Mouse (Mus musculus) cerebellum, postnatal 25 days (tissue): ENCODE measurements around the gene Id1.
A peak's percentile ranks its signal among the peaks of the same experiment; 100 is the strongest.

Experiments
- DNase-seq, 2 experiments: peaks; one replicate each; pipeline ENCODE4 v3.0.0; 2021; ENCODE audit warnings: mixed read lengths in 2 of 2

Id1 gene

DNA sequence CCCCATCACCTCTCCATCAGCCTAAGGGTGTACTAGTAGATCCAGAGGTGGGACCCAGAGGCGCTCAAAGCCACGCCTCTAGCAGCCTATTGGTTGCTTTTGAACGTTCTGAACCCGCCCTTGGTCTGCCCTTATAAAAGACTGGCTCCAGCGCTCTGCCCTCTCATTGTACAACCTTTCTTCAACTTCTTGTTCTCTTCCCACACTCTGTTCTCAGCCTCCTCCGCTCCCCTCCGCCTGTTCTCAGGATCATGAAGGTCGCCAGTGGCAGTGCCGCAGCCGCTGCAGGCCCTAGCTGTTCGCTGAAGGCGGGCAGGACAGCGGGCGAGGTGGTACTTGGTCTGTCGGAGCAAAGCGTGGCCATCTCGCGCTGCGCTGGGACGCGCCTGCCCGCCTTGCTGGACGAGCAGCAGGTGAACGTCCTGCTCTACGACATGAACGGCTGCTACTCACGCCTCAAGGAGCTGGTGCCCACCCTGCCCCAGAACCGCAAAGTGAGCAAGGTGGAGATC lies at the start of gene Id1:
Id1 (plus strand) TSS at position 162 of the 512 bp plus-strand sequence.
- peak; percentile 59 to 60 for DNase-seq

DNA sequence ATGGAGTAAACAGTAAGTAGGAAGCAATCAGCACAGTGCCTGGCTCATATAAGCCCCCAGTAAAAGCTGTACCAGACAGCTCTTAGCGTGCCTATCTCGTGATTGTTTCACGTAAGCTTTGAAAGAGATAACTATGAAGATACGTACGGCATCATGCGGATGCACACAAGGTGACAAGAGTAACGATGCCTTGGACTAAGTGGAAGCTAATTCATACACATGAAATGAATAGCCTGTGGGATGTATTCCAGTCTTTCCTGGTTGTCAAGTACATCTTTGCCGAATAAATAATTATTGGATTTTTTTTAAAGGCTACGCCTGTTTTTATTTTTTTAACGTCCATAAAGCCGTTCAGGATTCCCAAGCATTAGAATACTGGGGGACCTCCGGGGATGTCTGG lies 49.7 kb upstream of the Id1 start:
- DNase-seq, result no peak

DNA sequence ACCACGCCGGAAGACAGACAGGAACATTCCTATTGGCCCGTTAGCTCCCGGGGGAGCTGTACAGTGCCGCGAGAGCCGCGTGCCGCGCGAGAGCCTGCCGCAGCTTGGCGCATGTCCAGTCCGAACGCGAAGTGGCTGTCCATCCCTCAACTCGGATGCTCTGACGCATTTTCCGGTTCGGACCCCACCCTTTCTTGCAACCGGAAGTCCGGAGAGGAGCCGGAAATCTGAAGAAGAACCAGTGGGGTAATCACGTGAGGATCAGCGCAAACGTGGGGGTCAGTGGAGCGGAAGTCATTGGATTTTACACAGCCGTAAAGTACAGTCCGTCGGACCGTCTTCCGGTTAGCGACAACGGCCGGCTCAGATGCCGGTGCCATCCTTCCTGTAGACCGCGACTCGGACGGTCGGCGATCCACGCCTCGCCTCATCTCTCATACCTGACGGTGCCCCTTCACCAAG lies 49.2 kb upstream of the Id1 start, which contains the start of gene Mcts2:
Mcts2 (plus strand) TSS at position 230 of the 462 bp plus-strand sequence.
- DNase-seq, result peak; percentile 93 to 97

DNA sequence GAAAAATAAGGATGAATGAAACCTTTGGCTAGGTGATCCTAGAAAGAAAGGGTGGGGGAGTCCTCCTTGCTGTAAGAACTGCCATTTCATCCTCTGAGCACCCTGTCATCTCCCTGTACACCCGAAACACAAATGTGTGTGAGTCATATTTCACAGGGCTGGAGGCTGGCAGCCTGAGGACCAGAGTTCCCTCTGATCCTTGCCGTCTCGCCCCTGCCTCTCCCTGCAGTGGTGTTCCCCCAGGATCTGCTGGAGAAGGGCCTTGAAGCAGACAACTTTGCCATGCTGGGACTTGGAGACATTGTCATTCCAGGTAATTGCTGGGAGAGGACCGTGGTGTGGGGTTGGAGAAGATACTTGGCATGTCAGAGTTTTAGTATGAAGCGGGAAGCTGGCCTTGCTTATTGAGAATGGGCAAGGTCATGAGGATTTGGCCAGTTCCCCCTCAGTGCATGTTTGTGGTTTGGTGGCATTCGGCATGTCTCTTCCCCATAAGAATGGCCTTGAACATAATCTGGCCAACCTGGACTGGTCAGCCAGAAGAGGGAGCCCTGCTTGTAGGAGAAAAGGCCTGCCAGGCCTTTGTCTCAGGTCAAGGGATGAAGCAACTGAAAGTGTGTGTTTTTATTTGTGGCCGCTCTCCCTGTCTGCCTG lies 44.4 kb upstream of the Id1 start:
- DNase-seq, result peak in 1 of 2 experiments; percentile 65

DNA sequence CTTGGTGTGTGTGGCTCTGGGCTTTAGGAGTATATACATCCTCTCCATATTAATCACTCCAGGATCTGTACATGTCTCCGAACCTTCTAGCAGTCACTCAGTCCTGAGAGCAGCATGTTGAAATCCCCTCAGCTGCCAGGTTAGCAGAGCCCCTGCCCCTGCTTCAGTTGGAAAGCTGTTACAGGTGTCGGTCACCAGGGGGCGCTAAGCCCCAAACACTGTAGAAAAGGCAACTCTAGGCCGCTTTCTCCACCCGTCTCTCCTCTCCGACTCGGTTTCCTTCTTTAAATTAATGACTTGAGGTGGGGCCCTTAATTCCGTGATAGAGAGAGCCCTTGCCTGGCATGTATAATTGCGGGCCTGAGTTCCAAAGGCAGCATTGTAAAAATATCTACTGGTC lies 42.8 kb upstream of the Id1 start:
- peak; percentile 79 to 85 for DNase-seq

DNA sequence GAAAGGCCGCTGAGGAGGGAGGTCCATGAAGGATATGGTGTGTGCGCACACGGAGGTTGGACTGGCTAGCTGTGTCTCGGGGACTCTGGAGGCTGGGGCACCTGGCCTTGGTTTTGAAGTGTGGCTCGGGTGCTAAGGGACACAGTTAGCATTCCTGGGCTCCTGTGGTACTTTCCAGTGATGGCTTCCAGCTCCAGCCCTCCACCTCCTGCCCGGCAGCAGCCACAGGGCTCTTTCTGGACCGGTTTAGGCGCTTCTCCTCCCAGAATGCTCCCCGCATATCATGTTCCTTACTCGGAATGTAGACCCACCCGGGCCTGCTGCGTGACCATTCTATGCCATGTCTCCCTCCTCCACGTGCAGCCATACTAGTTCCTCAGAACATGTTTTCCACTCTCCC lies 42.3 kb upstream of the Id1 start:
- no peak for DNase-seq

DNA sequence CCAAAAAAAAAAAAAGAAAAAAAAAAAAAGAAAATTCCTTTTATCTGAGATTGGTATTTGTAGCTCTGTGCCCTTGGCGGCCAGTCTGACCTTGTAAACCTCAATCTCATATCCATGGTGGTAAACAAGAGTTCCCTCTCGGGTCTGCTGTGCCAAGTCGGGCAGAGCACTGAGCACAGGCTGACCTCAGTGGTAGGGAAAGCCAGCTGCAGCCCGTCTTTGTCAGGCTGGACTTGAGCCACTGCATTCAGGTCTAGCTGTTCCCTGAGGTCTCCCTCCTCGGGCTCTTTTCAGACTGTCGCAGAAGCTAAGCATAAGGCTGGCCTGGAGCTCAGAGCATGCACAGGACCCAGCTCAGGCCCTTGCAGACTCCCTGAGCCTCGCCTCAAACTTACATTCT lies 41.3 kb upstream of the Id1 start:
- DNase-seq, result no peak

DNA sequence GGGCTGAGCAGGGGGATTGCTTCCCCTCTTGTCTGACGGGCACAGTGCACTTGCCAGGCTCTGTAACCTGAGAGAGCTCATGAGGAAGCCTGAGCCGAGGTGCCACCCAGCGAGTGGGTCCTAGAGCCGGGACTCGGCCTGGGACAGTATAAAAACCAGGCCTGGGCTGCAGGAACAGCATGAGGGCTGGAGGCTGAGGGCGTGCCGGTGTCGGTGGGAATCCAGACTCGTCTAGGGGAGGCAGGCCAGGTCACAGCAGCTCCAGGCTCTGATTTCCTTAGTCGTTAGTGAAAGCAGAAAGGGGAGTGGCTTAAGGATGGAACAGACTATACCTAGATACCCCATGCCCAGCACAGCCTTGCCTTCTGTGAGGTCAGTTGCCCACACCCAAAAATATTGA lies 40.0 kb upstream of the Id1 start:
- DNase-seq, result no peak

DNA sequence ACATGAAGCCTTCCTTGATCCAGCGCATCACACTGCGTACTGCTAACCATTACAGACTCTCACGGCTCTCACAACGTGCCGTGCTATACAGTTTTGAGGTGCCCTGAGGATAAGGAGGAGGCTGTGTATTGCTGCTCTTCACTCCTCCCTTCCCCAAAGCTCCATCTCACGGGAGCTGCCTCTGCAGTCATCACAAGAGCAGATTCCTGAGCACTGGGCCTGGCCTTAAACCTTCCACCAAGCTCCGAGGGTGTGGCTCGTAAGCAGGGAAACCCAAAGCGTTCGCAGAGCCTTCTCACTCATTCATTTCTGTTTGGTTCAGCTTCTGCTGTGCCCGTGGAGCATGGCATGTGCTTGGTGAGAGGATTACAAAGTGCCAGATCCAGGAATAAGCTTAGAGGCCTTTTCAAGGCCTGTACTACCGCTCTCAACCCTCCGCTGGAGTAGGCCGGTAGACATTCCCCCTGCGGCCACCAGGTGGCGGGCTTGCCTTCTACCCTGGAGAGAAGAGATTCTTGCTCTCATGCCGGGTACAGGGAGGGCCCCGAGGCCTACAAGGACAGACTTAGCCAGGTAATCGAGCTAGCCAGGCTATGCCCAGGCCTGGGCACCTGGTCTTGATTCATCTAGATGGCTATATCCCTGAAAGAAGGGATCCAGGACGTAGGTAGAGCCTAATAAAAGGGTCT lies 39.4 kb upstream of the Id1 start:
- peak; percentile 97 to 98 for DNase-seq

DNA sequence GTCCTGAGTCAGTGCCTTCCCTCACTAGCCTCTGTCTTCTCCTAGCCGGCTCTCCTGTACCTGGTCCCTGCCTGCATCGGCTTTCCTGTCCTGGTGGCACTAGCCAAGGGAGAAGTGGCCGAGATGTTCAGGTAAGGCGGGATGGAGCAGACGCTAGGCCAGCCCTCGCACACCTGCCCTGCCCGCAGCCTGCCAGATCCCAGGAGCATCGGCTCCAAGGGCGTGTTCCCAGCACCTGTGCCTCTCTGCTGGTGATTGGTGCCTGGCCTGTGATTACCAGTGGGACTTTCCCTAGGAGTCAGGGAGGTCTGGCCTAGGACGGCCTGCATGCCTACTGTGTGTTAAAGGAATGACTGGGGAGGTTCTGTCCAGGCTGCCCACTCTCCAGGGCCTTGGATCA lies 35.9 kb upstream of the Id1 start:
- DNase-seq, result peak; percentile 62 to 63

DNA sequence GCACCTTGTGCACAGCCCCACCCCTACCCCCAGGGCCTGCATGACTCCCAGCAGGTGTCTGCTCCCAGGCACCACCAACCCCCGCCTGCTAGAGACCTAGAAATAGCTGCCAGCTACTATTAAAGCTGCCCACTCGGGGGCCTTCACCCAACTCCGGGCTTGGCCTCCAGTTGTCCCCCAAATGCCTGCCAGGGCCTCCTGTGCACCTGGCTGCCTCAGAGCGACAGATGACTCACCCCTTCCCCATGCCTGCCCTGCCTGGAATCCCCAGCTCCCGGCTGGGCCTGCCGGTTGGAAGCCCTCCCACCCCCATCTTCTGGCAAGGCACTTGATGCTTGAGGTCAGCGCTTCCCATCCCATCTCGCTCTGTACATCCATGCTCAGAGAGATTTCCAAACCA lies 35.3 kb upstream of the Id1 start:
- DNase-seq, result peak; percentile 61 to 75

DNA sequence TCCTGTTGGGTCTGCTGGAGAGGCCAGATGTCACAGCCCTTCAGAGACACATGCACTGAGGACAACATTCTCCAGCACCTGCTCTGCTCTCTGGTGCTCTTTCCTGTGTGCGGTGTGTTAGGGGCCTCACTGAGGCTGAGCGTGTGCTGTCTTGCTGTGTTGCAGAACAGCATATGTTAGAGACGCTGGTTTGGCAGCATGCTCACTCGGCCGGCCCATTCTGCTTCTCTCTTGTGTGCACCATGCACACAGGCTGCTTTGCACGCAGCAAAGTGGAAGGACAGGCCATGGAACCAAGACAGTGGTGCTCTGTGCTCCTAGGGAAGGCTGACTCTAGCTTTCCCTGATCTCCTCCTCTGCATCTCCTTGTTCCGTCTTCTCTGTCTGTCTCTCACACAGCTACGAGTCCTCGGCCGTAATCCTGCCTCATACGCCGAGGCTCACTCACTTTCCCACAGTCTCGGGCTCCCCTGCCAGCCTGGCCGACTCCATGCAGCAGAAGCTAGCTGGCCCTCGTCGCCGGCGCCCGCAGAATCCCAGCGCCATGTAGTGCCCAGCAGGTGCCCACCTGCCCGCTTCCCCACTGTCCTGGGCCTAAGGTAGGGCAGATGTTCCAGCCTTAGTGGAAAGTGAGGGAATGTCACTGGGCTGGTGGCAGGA lies 32.3 kb upstream of the Id1 start:
- peak; percentile 72 to 75 for DNase-seq

DNA sequence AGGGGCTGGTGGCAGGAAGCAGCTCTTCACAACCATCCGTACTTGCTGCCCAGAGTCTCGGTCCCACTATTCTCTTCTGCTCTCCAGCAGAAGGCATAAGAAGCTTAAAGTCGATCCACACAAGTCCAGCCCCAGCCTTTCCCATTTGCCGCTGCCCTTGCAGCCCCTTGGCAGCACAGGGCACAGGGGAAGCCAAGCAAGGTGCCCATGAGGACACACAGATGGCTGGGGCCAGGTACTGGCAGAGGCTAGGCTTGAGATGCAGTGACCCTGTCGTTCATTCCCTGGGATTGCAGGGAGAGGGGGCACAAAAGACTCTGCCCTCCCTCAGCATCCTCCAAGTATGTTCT lies 31.8 kb upstream of the Id1 start:
- DNase-seq, result peak in 1 of 2 experiments; percentile 80

DNA sequence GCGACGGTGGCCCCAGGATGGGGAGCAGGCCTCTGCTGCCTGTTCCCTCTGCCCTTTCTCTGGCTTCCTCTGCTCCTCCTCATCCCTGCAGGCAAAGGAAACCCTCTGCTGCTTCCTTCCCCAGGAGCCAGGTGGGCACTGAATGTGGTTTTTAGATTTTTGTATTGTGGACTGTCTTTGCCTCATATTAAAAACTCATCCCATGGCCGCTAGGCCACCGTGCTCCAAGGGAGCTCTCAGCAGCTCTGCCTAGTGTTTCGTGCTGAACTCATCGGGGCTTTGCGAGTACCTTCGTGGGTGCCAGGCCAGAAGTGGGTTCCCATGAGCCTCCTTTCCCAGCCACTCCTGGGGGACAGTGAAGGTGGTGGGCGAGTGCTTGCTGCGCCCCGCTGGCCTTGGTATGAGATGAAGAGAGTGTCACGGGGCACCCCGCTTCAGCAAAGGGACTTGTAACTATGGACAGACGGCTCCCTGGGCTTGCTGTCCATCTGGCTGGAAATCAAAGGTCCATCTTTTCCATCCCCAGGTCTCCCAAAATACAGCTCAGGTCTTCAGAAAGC lies 31.2 kb upstream of the Id1 start:
- peak; percentile 56 to 61 for DNase-seq

DNA sequence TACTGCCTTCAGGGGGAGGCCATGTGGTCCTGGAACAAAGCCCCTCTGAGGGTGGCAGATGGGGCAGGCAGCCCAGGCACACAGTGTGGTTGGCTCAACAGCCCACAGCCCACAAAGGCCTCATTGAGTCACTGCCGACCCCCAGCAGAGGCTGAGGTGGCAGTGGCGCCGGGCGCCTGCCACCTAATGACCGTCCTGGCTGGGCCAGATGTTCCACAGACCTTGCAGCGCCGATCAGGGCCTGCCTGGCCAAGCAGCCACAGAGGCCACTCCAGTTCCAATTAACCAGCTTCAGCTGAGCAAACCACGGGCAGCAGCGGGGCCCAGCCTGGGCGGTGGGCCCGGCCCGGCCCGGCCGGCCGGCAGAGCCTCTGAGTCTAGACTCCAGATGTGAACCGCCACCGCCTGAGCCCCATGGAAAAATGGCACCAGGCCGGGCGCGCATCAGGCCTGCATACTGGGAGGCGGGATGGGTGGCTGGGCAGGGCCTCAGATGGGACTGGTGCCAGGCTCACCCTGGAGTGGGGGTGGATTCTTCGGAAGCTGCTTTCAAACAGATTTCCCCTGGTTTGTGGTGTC lies 30.0 kb upstream of the Id1 start:
- peak; percentile 55 to 69 for DNase-seq

DNA sequence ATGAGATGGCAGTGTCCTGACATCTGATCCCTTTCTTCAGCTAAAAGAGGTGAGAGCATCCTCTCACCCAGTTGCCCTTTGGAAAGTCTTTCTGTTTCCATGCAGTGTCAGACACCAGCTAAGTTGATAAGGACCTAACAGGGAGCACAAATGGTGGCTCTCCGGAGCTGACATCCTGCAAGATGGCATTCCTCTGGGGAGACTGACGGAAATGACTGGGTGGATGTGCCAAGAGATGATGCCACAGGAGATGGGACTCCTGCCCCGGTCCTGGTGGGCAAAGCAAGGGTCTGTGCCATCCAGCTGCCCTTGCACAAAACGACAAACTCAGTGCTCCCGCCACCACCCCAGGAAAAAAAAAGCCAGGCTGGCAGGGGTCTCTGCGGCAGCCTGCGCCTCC lies 28.9 kb upstream of the Id1 start:
- no peak for DNase-seq

DNA sequence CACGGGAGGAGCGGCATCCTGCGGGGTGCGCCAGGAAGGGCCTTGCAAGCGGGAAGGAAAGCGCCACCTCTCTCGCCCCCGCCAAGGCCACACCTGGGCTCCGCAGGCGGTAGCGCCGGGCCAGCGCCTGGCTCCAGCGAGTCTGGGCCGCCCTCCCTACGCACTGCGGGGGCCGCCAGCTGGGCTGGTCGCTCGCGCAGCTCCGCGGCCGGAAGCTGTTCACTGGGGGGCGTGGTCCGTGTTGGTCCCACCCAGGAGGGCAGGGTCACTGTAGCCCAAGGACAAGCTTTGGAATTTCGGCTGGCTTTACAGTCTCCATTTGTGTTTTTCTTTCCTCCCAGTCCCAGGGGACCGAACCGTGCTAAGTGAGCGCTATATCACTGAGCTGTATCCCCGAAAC lies 28.4 kb upstream of the Id1 start:
- DNase-seq, result peak; percentile 78 to 85

DNA sequence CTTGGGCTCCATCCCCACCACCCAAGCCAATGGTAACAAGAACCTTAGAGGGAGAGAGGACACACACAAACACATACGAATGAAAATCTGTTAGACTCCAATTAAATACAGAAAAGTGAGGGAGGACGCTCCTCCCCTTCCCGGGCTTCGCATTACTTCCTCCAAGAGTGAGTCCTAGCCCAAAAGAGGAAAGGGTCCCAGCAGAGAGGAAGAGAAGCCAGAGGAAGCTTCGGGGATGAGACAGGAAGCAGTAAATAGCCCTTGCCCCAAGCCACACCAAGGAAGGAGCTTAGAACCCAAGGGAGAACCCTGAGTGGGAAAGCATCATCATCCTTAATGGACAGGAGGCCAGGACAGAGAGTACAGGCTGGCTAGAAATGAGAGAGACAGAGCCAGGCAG lies 27.0 kb upstream of the Id1 start:
- no peak for DNase-seq

DNA sequence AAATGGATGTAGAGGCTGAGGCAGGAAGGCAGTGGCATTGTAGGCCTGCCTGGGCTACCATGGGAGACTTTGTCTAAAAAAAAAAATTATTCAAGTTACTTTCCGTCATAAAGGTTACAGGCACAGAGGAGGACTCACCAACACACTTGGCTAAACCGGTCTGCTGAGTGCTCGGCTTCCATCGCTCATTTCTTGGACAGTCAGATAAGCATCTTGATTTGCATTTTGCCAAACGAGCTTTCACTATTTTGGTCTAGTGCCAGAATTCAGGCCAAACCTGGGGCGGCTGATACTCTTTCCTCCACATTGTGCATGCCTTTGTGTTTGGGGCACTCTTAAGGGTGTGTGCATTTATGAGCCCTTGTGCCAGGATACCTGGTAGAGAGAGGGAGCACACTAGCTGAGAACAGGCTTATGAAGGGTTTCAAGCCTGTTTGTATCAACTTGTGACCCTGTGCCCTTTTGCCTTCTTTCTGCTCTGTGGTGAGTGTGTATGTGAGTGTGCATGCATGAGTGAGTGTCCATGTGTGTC lies 19.7 kb upstream of the Id1 start:
- no peak for DNase-seq

DNA sequence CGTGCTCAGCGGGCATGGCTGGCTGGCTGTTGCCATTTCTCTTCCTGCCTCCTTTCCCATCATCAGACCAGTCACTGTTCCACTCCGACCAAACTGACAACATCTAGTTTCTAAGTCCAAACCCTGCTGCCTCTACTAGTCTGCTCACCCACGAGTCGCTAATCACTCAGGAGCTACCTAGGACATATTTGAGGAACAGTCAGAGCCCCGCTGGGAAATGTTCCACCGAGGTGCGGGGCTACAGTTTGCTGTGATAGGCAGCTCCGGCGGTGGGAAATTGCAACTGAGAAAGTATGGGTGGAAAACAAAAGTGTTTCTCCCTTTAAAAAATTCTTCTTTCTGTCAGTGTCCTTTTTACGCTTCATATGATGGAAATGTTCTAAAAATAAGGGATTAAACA lies 18.4 kb upstream of the Id1 start:
- no peak for DNase-seq

DNA sequence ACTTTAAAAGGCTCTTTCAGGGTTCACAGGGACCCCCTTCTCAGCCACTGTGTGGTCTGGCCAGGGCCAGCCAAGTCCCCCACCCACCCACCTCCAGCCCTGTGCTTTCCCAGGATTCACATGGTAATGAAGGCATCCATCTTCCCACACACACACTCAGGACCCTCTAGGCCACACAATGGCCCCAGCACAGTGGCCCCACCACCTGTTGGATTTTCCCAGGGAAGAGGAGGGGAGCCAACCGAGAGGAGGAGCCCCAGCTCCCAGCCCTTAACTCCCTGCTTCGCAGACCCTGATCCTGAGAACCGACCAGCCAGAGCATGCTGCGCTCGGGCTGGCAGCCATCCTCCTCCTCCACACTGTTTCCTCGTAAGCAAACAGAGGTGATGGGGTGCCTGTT lies 18.0 kb upstream of the Id1 start:
- no peak for DNase-seq

DNA sequence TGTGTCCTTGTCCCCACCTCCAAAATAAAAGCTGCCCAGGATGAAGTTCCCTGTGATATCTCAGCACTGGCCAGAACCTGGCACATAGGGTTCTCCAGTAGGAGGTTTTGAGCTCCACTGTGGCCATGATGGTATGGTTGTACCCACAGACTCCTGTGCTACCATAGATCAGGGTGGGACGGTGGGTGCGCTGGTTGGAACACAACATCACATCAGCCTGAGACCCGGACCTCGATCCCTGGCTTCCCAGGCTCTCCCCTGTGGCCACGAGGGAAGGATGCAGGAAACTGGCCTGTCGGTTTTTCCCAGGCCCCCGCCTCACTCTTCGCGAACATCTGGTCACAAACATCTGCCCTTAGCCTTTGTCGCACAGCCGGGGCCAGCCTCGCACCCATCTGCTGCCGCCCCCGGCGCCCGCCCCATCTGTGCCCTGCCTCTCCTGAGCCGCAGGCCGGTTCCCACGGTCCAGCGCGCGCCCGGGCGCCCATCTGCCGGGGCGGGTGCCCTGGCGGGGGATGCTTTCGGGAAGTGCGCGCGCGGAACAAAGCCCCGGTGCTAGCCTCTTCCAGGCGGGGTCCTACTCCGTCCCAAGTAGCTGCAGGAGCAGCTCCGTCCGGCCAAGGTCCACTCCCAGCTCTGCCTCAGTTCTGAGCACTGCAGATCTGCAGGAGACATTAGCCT lies 12.3 kb upstream of the Id1 start:
- DNase-seq, result peak; percentile 30 to 53
